Mouse (Mus musculus): ENCODE measurements around the gene Urb1. TPM values are rescaled to one million over a fixed set of nuclear protein-coding genes. Genes with fewer than 3 reads are reported as not detected.

The Urb1 gene
- total and polyA plus RNA-seq, 3 experiments, result 21.1 to 34.5 (median 29.4) TPM

DNA sequence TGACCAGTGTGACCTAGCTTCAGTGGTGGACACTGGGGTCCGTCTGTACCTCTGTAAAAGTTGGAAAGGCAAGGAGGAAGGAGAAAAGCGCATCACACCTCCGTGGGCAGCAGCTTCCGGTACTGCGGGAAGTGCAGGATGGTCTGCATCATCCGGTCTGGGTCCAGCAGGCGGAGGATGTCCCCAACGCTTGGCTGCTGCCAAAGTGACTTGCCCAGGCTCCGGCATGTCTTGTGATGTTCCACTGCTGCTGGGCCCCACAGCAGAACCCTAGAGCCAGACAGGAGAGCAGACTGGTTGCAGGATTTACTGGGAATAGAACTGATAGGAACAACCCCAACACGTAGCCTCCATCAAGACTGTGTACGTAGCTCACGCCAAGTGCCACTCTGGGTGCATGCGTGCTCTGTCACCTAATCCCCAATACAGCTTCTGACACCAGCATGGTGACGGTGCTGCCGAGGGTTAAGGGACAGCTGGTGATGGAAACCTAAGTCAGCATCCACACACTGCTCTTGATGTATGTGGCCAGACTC, 43.2 kb downstream of the Urb1 start:
- Histone ChIP-seq H3K4me3 (replicated peaks in 1 of 3; ENCODE audit: low read depth in 2 of 3, low read length in 2 of 3, poor library complexity in 1 of 3) (no peak overlapping the region), H3K4me1 (ENCODE audit: control insufficient read depth in 1 of 2, insufficient read depth in 2 of 2) (no peaks in the 10 kb centered on the region), H3K27me3 (replicated peaks) (no peaks in the 10 kb centered on the region), H3K36me3 (replicated peaks in 1 of 2; ENCODE audit: control insufficient read depth in 1 of 2, insufficient read depth in 1 of 2, low read length in 1 of 2) (peaks cover 86 to 98% of the 10 kb centered on the region in 2 experiments), H3K4me2 (ENCODE audit: insufficient read depth, low read depth, poor library complexity, severe bottlenecking) (no peak overlapping the region), H3K9ac (ENCODE audit: insufficient read depth, low read depth) (no peak overlapping the region), H3K9me3 (replicated peaks; ENCODE audit: low read length) (no peaks in the 10 kb centered on the region), H3K79me2 (replicated peaks; ENCODE audit: control insufficient read depth, extremely low read depth, insufficient read depth, poor library complexity, severe bottlenecking) (no peaks in the 10 kb centered on the region), H3K27ac (ENCODE audit: insufficient read depth, low read depth) (no peak overlapping the region)
- in situ Hi-C loops (cut with MboI; ENCODE audit: low pct_ligation_motif_present, low pct_unique_long_range_greater_than_20kb, low sequenced_read_pairs), result no loop called here
- no peak for DNase-seq (ENCODE audit: extremely low read depth)
- dilution Hi-C loops (cut with MboI; ENCODE audit: extremely low pct_ligation_motif_present, extremely low pct_unique_long_range_greater_than_20kb, low sequenced_read_pairs), result no loop called here
- TF ChIP-seq ELF1 (IDR thresholded peaks at IDR 0.05; ENCODE audit: low read depth, low read length) (no peak), KAT2A (IDR thresholded peaks at IDR 0.05; ENCODE audit: insufficient replicate concordance, low read length) (no peak), NELFE (IDR thresholded peaks at IDR 0.05; ENCODE audit: low read depth, low read length) (no peak), USF1 (IDR thresholded peaks at IDR 0.05; ENCODE audit: low read depth, low read length) (no peak), GABPA (IDR thresholded peaks at IDR 0.05; ENCODE audit: insufficient replicate concordance, low read depth, low read length) (no peak)

DNA sequence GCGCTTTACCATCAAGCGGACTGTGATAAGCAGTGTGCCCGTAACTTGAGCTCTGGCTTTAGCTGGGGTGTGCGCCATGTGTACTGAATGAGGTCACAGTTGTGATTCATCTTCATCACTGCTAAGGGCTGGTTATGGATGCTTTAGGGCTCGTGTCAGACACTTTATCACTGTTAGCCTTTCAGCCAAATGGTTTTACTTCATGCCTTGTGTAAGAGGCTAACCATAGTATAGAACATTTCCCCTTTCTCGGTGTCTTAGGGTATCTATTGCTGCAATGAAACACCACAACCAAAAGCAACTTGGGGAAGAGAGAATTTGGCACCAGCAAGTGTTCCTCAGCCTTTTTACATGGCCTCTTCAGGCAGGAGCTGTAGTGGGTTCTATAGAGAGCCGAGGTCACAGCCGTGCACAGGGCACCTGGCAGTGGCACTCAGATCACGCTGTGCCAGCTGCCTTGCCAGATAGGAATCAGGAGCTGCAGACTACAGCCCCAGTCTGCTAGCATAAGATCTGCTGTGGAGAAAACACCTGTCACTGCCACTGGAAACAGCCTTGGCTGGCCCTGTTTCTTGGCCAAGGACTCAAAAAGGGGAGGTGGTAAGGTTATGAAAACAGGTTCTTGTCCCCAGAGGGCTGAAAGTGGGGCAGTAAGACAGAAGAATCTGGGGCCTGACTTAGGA, 44.9 kb downstream of the Urb1 start:
- no peak overlapping the region for H3K4me2 ChIP-seq (ENCODE audit: insufficient read depth, low read depth, poor library complexity, severe bottlenecking)
- in situ Hi-C loops (cut with MboI; ENCODE audit: low pct_ligation_motif_present, low pct_unique_long_range_greater_than_20kb, low sequenced_read_pairs), result no loop called here
- no peak overlapping the region for H3K9ac ChIP-seq (ENCODE audit: insufficient read depth, low read depth)
- DNase-seq (ENCODE audit: extremely low read depth), result no peak
- dilution Hi-C loops (cut with MboI; ENCODE audit: extremely low pct_ligation_motif_present, extremely low pct_unique_long_range_greater_than_20kb, low sequenced_read_pairs), result no loop called here
- H3K36me3 ChIP-seq (replicated peaks in 1 of 2; ENCODE audit: control insufficient read depth in 1 of 2, insufficient read depth in 1 of 2, low read length in 1 of 2), result peaks cover 88 to 98% of the 10 kb centered on the region in 2 experiments
- H3K4me3 ChIP-seq (replicated peaks in 1 of 3; ENCODE audit: low read depth in 2 of 3, low read length in 2 of 3, poor library complexity in 1 of 3), result no peak overlapping the region
- no peaks in the 10 kb centered on the region for H3K79me2 ChIP-seq (replicated peaks; ENCODE audit: control insufficient read depth, extremely low read depth, insufficient read depth, poor library complexity, severe bottlenecking)
- no peak for TF ChIP-seq TCF12 (IDR thresholded peaks at IDR 0.05; ENCODE audit: low read depth, low read length)
- no peak for TF ChIP-seq ELF1 (IDR thresholded peaks at IDR 0.05; ENCODE audit: low read depth, low read length)
- TF ChIP-seq JUND (conservative IDR thresholded peaks at IDR 0.05; ENCODE audit: low read depth, low read length), result no peak
- no peak for TF ChIP-seq USF2 (conservative IDR thresholded peaks at IDR 0.05; ENCODE audit: low read depth, low read length)
- TF ChIP-seq JUN (IDR thresholded peaks at IDR 0.05; ENCODE audit: insufficient read depth, low read depth, low read length), result no peak
- TF ChIP-seq POLR2AphosphoS2 (IDR thresholded peaks at IDR 0.05; ENCODE audit: low read depth, low read length), result no peak
- no peak for TF ChIP-seq BHLHE40 (IDR thresholded peaks at IDR 0.05; ENCODE audit: low read depth, low read length)
- TF ChIP-seq MAX (IDR thresholded peaks at IDR 0.05; ENCODE audit: low read length), result no peak
- no peak for TF ChIP-seq CHD2 (IDR thresholded peaks at IDR 0.05; ENCODE audit: low read length)
- TF ChIP-seq MYC (IDR thresholded peaks at IDR 0.05; ENCODE audit: low read depth, low read length), result no peak
- no peak for TF ChIP-seq RCOR1 (conservative IDR thresholded peaks at IDR 0.05; ENCODE audit: low read depth, low read length)
- no peak for TF ChIP-seq USF1 (IDR thresholded peaks at IDR 0.05; ENCODE audit: low read depth, low read length)
- TF ChIP-seq UBTF (IDR thresholded peaks at IDR 0.05; ENCODE audit: low read depth, low read length), result no peak
- TF ChIP-seq ETS1 (conservative IDR thresholded peaks at IDR 0.05; ENCODE audit: low read depth, low read length), result no peak
- no peaks in the 10 kb centered on the region for H3K4me1 ChIP-seq (ENCODE audit: control insufficient read depth in 1 of 2, insufficient read depth in 2 of 2)
- H3K9me3 ChIP-seq (replicated peaks; ENCODE audit: low read length), result no peaks in the 10 kb centered on the region
- H3K27me3 ChIP-seq (replicated peaks), result no peaks in the 10 kb centered on the region
- H3K27ac ChIP-seq (ENCODE audit: insufficient read depth, low read depth), result no peak overlapping the region

All from CH12.LX (cell line).